Mouse (Mus musculus): ENCODE measurements around the gene Raver1.

DNA sequence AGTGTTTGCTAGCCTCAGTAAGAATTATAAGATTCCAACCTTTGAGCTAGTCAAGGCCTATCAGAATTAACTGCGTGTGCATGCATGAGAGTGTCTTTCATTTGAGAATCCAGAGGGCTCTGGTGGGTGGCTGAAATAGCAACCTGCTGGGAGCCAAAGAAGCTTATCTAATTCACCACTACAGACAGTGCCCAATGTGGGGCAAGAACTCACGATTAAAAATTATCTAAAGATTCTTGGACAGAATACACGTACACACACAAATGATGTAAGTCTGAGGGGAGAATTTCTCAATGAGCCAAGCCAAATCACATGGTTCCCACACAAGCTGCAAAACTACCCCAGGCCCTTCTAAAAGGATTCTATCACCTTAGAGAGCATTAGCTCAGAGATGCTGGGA lies 8.5 kb downstream of the Raver1 start:
- no peak for TF ChIP-seq CTCF (IDR thresholded peaks at IDR 0.05; ENCODE audit: extremely low read depth, insufficient read length, insufficient replicate concordance, low read depth, low read length)
- TF ChIP-seq POLR2A (IDR thresholded peaks at IDR 0.05; ENCODE audit: low read depth, low read length), result no peak
